Mouse (Mus musculus): Measurements from ENCODE around the gene Erbb3.

Erbb3 gene

GRCm38 (mm10) chr10:128525671-128526308 lies 63.7 kb downstream of the Erbb3 start, which contains the start of gene Esyt1:
Gene Esyt1 (minus strand): TSS chr10:128525871.
- DNase-seq = peak; percentile 87 to 92

GRCm38 (mm10) chr10:128524732-128525662 lies 64.5 kb downstream of the Erbb3 start:
- DNase-seq = peak; percentile 68 to 71

GRCm38 (mm10) chr10:128524111-128524731 lies 65.2 kb downstream of the Erbb3 start:
- no peak for DNase-seq

GRCm38 (mm10) chr10:128522351-128522750 lies 67.1 kb downstream of the Erbb3 start:
- no peak for DNase-seq

- no peak for DNase-seq
Measured at GRCm38 (mm10) chr10:128520591-128520990, 68.9 kb downstream of the Erbb3 start.

- DNase-seq = peak; percentile 64 to 73
Measured at GRCm38 (mm10) chr10:128518833-128519232, 70.6 kb downstream of the Erbb3 start.

All from cerebellum, postnatal 25 days (tissue).